Mouse (Mus musculus) layer of hippocampus, postnatal 10 days (tissue): ENCODE data around the gene Tlk1. TPM values are rescaled to one million over a fixed set of nuclear protein-coding genes. Genes with fewer than 3 reads are reported as not detected.
"Not testable (repeated sequence)": the region's sequence is repeated elsewhere in the genome, so short reads cannot be mapped to it uniquely, and the experiment has no call there.

Experiments
- DNase-seq, 2 experiments: peaks; one replicate each; pipeline ENCODE4 v3.0.0; 2021; ENCODE audit warnings: low spot score in 2 of 2
- total RNA-seq, 2 experiments: library from RNA; stranded (reverse); gene quantifications; 2 replicates each; pipeline ENCODE4 v1.2.3; 2021

Tlk1 gene
- total RNA-seq, 2 experiments from 2014 or later = 61.8 to 63.8 TPM

GRCm38 (mm10) chr2:70835209-70835608, 9.7 kb upstream of the Tlk1 start:
- no peak for DNase-seq

- DNase-seq = no peak
These were observed 7.7 kb upstream of the Tlk1 start for GRCm38 (mm10) chr2:70833261-70833660.

- no peak for DNase-seq
These were observed 6.3 kb upstream of the Tlk1 start for GRCm38 (mm10) chr2:70831709-70832350.

GRCm38 (mm10) chr2:70830683-70831082, 5.2 kb upstream of the Tlk1 start:
- no peak for DNase-seq

- DNase-seq = no peak
These were observed 4.5 kb upstream of the Tlk1 start for GRCm38 (mm10) chr2:70829946-70830610.

GRCm38 (mm10) chr2:70827780-70828179, 2.3 kb upstream of the Tlk1 start:
- no peak for DNase-seq

GRCm38 (mm10) chr2:70826436-70827230, 1.1 kb upstream of the Tlk1 start:
- DNase-seq = no peak

- peak; percentile 70 to 76 for DNase-seq
These were observed 624 bp downstream of the Tlk1 start for GRCm38 (mm10) chr2:70824838-70825370.

- DNase-seq = peak in 1 of 2 experiments; percentile 26
These were observed 1.4 kb downstream of the Tlk1 start for GRCm38 (mm10) chr2:70823926-70824800.

- DNase-seq = no peak
These were observed 2.1 kb downstream of the Tlk1 start for GRCm38 (mm10) chr2:70823434-70823833.

- no peak for DNase-seq
These were observed 8.6 kb downstream of the Tlk1 start for GRCm38 (mm10) chr2:70816939-70817338.

GRCm38 (mm10) chr2:70816016-70816415, 9.5 kb downstream of the Tlk1 start:
- no peak for DNase-seq

- no peak for DNase-seq
These were observed 11.9 kb downstream of the Tlk1 start for GRCm38 (mm10) chr2:70813608-70814007.

- no peak for DNase-seq
These were observed 14.1 kb downstream of the Tlk1 start for GRCm38 (mm10) chr2:70811476-70811875.

GRCm38 (mm10) chr2:70809921-70810320, 15.6 kb downstream of the Tlk1 start:
- DNase-seq = no peak

GRCm38 (mm10) chr2:70808681-70809080, 16.8 kb downstream of the Tlk1 start:
- DNase-seq = no peak

GRCm38 (mm10) chr2:70807678-70808077, 17.9 kb downstream of the Tlk1 start:
- DNase-seq = not testable (repeated sequence)

- no peak for DNase-seq
These were observed 19.5 kb downstream of the Tlk1 start for GRCm38 (mm10) chr2:70806020-70806419.

GRCm38 (mm10) chr2:70803696-70804095, 21.8 kb downstream of the Tlk1 start:
- not testable (repeated sequence) for DNase-seq

GRCm38 (mm10) chr2:70802658-70803057, 22.9 kb downstream of the Tlk1 start:
- peak in 1 of 2 experiments; percentile 38 for DNase-seq

- no peak for DNase-seq
These were observed 24.0 kb downstream of the Tlk1 start for GRCm38 (mm10) chr2:70801543-70801942.
